In the genomic region with DNA sequence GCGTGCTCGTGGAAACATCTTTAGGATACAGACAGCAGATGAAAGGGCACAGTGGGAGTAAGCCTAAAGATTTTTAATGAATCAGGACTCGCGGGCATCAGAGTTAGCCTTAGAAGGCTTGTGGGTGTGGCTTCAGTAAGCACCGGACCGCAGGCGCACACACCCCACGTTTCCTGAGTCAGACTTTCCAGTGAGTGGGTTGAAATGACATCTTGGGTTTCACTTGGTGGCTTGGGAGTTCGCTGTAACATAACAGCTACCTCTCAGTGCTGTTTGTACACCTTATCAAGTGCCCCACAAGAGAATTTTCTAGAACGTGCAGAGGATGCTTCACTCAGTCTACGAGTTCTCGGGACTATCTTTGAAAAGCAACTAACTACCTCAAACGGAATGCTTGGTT, we compare ENCODE assay signal across 10 mouse cellular contexts. TPM values are rescaled to one million over a fixed set of nuclear protein-coding genes. Genes with fewer than 3 reads are reported as not detected.
A peak's percentile ranks its signal among the peaks of the same experiment; 100 is the strongest.
DNase-seq lines count a peak whose midpoint lies in the region; ATAC-seq and TF ChIP-seq lines count a peak whose summit lies in the region.
"Had no signal": no experiment of that assay in that cellular context is flagged by ENCODE, and none has a peak within 500 bp of the region (broad histone marks: within the 10 kb centered on the region; RNA-seq: fewer than 3 reads in every experiment).

No protein-coding gene starts in this region.

- no peaks in the 10 kb centered on the region for H3K27me3 ChIP-seq in limb, embryonic 14.5 days (ENCODE audit: control insufficient read depth, insufficient read depth, low read length)
- H3K27me3 ChIP-seq in limb, embryonic 10.5 days (ENCODE audit: low read depth, poor library complexity, severe bottlenecking): no peaks in the 10 kb centered on the region
- peaks cover 2% of the 10 kb centered on the region for H3K27me3 ChIP-seq in megakaryocyte, embryonic 14.5 days (replicated peaks)
- no peaks in the 10 kb centered on the region for H3K27me3 ChIP-seq in neural tube, embryonic 15.5 days (replicated peaks)

- WGBS in limb, embryonic 14.5 days: 67% methylated on average over 13 of the region's 13 CpGs
- 87% methylated on average over 13 of the region's 13 CpGs for WGBS in limb, embryonic 10.5 days
- 84% methylated on average over 13 of the region's 13 CpGs for WGBS in neural tube, embryonic 15.5 days

- ATAC-seq in limb, embryonic 14.5 days (ENCODE audit: low FRiP score, low read depth): no peak
- no peak for ATAC-seq in neural tube, embryonic 15.5 days (ENCODE audit: low FRiP score)
- no peak for ATAC-seq in erythroid progenitor cell, adult 5-6 weeks (replicated peaks; ENCODE audit: low FRiP score, poor library complexity, severe bottlenecking)

- peaks cover 3% of the 10 kb centered on the region; the same call in 1 of the 2 replicates for H3K4me1 ChIP-seq in limb, embryonic 14.5 days (ENCODE audit: control insufficient read depth, insufficient read depth, low read length)
- H3K4me1 ChIP-seq in limb, embryonic 10.5 days: no peaks in the 10 kb centered on the region
- H3K4me1 ChIP-seq in megakaryocyte, embryonic 14.5 days: peaks cover 23% of the 10 kb centered on the region
- no peaks in the 10 kb centered on the region for H3K4me1 ChIP-seq in neural tube, embryonic 15.5 days

- H3K36me3 ChIP-seq in limb, embryonic 14.5 days (ENCODE audit: control insufficient read depth, insufficient read depth, low read length): no peaks in the 10 kb centered on the region
- H3K36me3 ChIP-seq in limb, embryonic 10.5 days: no peaks in the 10 kb centered on the region
- H3K36me3 ChIP-seq in megakaryocyte, embryonic 14.5 days (replicated peaks; ENCODE audit: low read length): no peaks in the 10 kb centered on the region
- H3K36me3 ChIP-seq in neural tube, embryonic 15.5 days: no peaks in the 10 kb centered on the region

- H3K4me3 ChIP-seq in limb, embryonic 14.5 days (replicated peaks; ENCODE audit: low read length): no peak overlapping the region
- no peak overlapping the region for H3K4me3 ChIP-seq in limb, embryonic 10.5 days
- H3K4me3 ChIP-seq in megakaryocyte, embryonic 14.5 days (replicated peaks): peak overlapping the region; percentile 7
- no peak overlapping the region for H3K4me3 ChIP-seq in neural tube, embryonic 15.5 days (replicated peaks)

- no peak overlapping the region for H3K9ac ChIP-seq in limb, embryonic 14.5 days (ENCODE audit: low read depth, low read length, severe bottlenecking)
- H3K9ac ChIP-seq in neural tube, embryonic 15.5 days (replicated peaks): no peak overlapping the region

- DNase-seq in limb, embryonic 14.5 days (ENCODE audit: low spot score): peak; percentile 17
- DNase-seq in limb, embryonic 10.5 days (ENCODE audit: low spot score): no peak
- DNase-seq in Muller cell, postnatal 12 days (ENCODE audit: inconsistent ontology term): peak; percentile 48
- DNase-seq in heart, adult 9 months (ENCODE audit: low spot score in 2 of 2): peak; percentile 11 to 24
- no peak for DNase-seq in layer of hippocampus, postnatal 10 days (ENCODE audit: low spot score in 2 of 2)
- DNase-seq: kidney, adult 9 months had no signal

- H3K27ac ChIP-seq in limb, embryonic 14.5 days (replicated peaks; ENCODE audit: low read depth, low read length): 0 out of 2 replicates have a peak overlapping the region, but pooled peaks have one; percentile 3
- H3K27ac ChIP-seq in limb, embryonic 10.5 days: no peak overlapping the region
- no peak overlapping the region for H3K27ac ChIP-seq in neural tube, embryonic 15.5 days (replicated peaks)

- no peaks in the 10 kb centered on the region for H3K9me3 ChIP-seq in limb, embryonic 14.5 days (ENCODE audit: control insufficient read depth, low read length)
- H3K9me3 ChIP-seq in limb, embryonic 10.5 days (replicated peaks): no peaks in the 10 kb centered on the region
- 0 out of 2 replicates have a peak, but pooled peaks cover 5% of the 10 kb centered on the region for H3K9me3 ChIP-seq in megakaryocyte, embryonic 14.5 days
- H3K9me3 ChIP-seq in neural tube, embryonic 15.5 days (replicated peaks): no peaks in the 10 kb centered on the region

- no peak overlapping the region for H3K4me2 ChIP-seq in limb, embryonic 14.5 days (replicated peaks; ENCODE audit: low read depth, low read length, severe bottlenecking)
- H3K4me2 ChIP-seq in neural tube, embryonic 15.5 days: no peak overlapping the region
- H3K4me2 ChIP-seq: midbrain, embryonic 11.5 days had no signal

- TF ChIP-seq POLR2A in limb, embryonic 14.5 days (IDR thresholded peaks at IDR 0.05; ENCODE audit: borderline replicate concordance, extremely low read depth, insufficient read depth, insufficient read length): no peak

RNA-seq across cellular contexts. Expression of a gene that starts 19.2 kb away (rescaled TPM):
- 34.1 and 36.9 TPM in 2 replicates for polyA plus RNA-seq in limb, embryonic 14.5 days (2012; rRNA removed)
- 76.0 and 82.2 TPM in 2 replicates for polyA plus RNA-seq in limb, embryonic 14.5 days (2014; fragmentation: Nextera tagmentation; extraction: Ambion mirVana)
- polyA plus RNA-seq in limb, embryonic 10.5 days (2016; fragmentation: Nextera tagmentation; extraction: Ambion mirVana): 40.2 and 49.0 TPM in 2 replicates
- polyA plus RNA-seq in megakaryocyte, embryonic 14.5 days (2012; ENCODE audit: insufficient read depth, low replicate concordance): 0.64 and 6.1 TPM in 2 replicates
- polyA plus RNA-seq in neural tube, embryonic 15.5 days (2015; fragmentation: Nextera tagmentation; extraction: Ambion mirVana): 27.5 and 36.5 TPM in 2 replicates
- total RNA-seq in erythroid progenitor cell, adult 5-6 weeks (2015; ENCODE audit: low replicate concordance): 8.3 and 23.5 TPM in 2 replicates
- total RNA-seq in erythroid progenitor cell, adult 5-6 weeks (2017; ENCODE audit: low replicate concordance): 6.3 and 11.8 TPM in 2 replicates
- total RNA-seq in layer of hippocampus, postnatal 10 days (2021): 10 to 100 TPM; 33.1 to 33.6 TPM

Comparison
In these comparisons a context has a peak if more than half of its experiments do, and no peak if none do; other contexts are left out.
1. DNase-seq: peak in limb, embryonic 14.5 days (single experiment), Muller cell, postnatal 12 days (single experiment) and heart, adult 9 months (2 of 2); none in limb, embryonic 10.5 days (single experiment) and layer of hippocampus, postnatal 10 days (0 of 2).